In the genomic region with DNA sequence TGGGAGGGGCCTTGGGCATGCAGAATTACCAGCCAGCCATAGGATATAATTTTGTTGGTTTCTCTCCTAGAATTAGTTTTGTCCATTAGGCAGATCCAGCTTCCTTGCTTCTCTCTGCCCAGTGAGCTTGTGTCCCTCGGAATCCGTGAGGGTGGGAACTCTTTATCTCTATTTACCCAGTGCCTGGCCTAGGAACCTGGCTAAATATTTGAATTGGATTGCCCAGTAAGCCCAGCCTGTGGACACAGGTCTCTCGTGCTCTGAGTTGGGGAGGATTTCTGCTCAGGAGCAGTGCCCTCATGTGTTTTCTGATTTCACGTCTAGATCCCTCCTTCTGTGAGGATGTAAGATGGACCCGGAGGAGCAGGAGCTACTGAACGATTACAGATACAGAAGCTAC, we compare ENCODE assay signal across 18 mouse cellular contexts. TPM values are rescaled to one million over a fixed set of nuclear protein-coding genes. Genes with fewer than 3 reads are reported as not detected.
DNase-seq lines count a peak whose midpoint lies in the region; ATAC-seq and TF ChIP-seq lines count a peak whose summit lies in the region.
"Had no signal": no experiment of that assay in that cellular context is flagged by ENCODE, and none has a peak within 500 bp of the region (broad histone marks: within the 10 kb centered on the region; RNA-seq: fewer than 3 reads in every experiment).

No protein-coding gene starts in this region.

- no peak overlapping the region for H3K9ac ChIP-seq in liver, adult 2 months (ENCODE audit: low read depth, low read length)
- no peak overlapping the region for H3K9ac ChIP-seq in liver, embryonic 12.5 days
- H3K9ac ChIP-seq in lung, embryonic 15.5 days = no peak overlapping the region
- no peak overlapping the region for H3K9ac ChIP-seq in stomach, embryonic 16.5 days (ENCODE audit: low read length)
- H3K9ac ChIP-seq in forebrain, embryonic 13.5 days = no peak overlapping the region
- H3K9ac ChIP-seq: embryonic facial prominence, embryonic 13.5 days; hindbrain, embryonic 13.5 days; liver, embryonic 14.5 days; neural tube, embryonic 13.5 days had no signal

- TF ChIP-seq POLR2A in liver, adult 2 months (IDR thresholded peaks at IDR 0.05; ENCODE audit: extremely low read depth, insufficient read depth, low read length) = no peak

- WGBS in liver, adult 2 months = 24% methylated on average over 6 of the region's 6 CpGs
- 72% methylated on average over 6 of the region's 6 CpGs for WGBS in liver, embryonic 12.5 days (ENCODE audit: insufficient replicate concordance)
- WGBS in lung, embryonic 15.5 days = 55% methylated on average over 6 of the region's 6 CpGs
- WGBS in stomach, embryonic 16.5 days = 65% methylated on average over 6 of the region's 6 CpGs
- WGBS in forebrain, embryonic 13.5 days = 91% methylated on average over 6 of the region's 6 CpGs

- peaks cover 33% of the 10 kb centered on the region for H3K4me1 ChIP-seq in liver, adult 2 months (ENCODE audit: control insufficient read depth, insufficient read depth, low read length)
- H3K4me1 ChIP-seq in liver, embryonic 12.5 days = peaks cover 49% of the 10 kb centered on the region
- H3K4me1 ChIP-seq in lung, embryonic 15.5 days = peaks cover 33% of the 10 kb centered on the region
- H3K4me1 ChIP-seq in stomach, embryonic 16.5 days (ENCODE audit: control insufficient read depth, insufficient read depth, low read length) = peaks cover 15% of the 10 kb centered on the region
- H3K4me1 ChIP-seq in forebrain, embryonic 13.5 days = peaks cover 24% of the 10 kb centered on the region

- H3K4me2 ChIP-seq in liver, embryonic 12.5 days = peak overlapping the region; percentile 37
- H3K4me2 ChIP-seq in lung, embryonic 15.5 days = peak overlapping the region; percentile 17
- peak overlapping the region; percentile 7; the same call in 1 of the 2 replicates for H3K4me2 ChIP-seq in stomach, embryonic 16.5 days (ENCODE audit: low read depth, low read length)
- H3K4me2 ChIP-seq in forebrain, embryonic 13.5 days = no peak overlapping the region
- H3K4me2 ChIP-seq: embryonic facial prominence, embryonic 13.5 days; hindbrain, embryonic 13.5 days; neural tube, embryonic 13.5 days had no signal

- H3K36me3 ChIP-seq in liver, adult 2 months (ENCODE audit: control insufficient read depth, insufficient read depth, low read length) = no peaks in the 10 kb centered on the region
- peaks cover 9% of the 10 kb centered on the region; the same call in 1 of the 2 replicates for H3K36me3 ChIP-seq in liver, embryonic 12.5 days
- H3K36me3 ChIP-seq in lung, embryonic 15.5 days = no peaks in the 10 kb centered on the region
- H3K36me3 ChIP-seq in stomach, embryonic 16.5 days (ENCODE audit: control insufficient read depth, insufficient read depth, low read length) = no peaks in the 10 kb centered on the region
- peaks cover 8% of the 10 kb centered on the region; the same call in 1 of the 2 replicates for H3K36me3 ChIP-seq in forebrain, embryonic 13.5 days (ENCODE audit: poor library complexity, severe bottlenecking)
- H3K36me3 ChIP-seq: embryonic facial prominence, embryonic 13.5 days; forebrain, embryonic 10.5 days; heart, embryonic 10.5 days; midbrain, embryonic 10.5 days had no signal

- peak overlapping the region; percentile 27; the same call in 1 of the 2 replicates for H3K4me3 ChIP-seq in liver, adult 2 months (ENCODE audit: insufficient read depth, low read depth, low read length)
- no peak overlapping the region for H3K4me3 ChIP-seq in liver, embryonic 12.5 days
- H3K4me3 ChIP-seq in lung, embryonic 15.5 days = no peak overlapping the region
- H3K4me3 ChIP-seq in stomach, embryonic 16.5 days (replicated peaks; ENCODE audit: low read length) = peak overlapping the region; percentile 16
- no peak overlapping the region for H3K4me3 ChIP-seq in forebrain, embryonic 13.5 days
- H3K4me3 ChIP-seq: embryonic facial prominence, embryonic 13.5 days; forebrain, embryonic 10.5 days; heart, embryonic 10.5 days; hindbrain, embryonic 13.5 days; midbrain, embryonic 10.5 days; neural tube, embryonic 13.5 days had no signal

- peak; percentile 94 for DNase-seq in liver, adult 2 months (ENCODE audit: extremely low read depth, low read depth, low spot score)
- no peak for DNase-seq in liver
- no peak for DNase-seq in gastrocnemius, postnatal 25 days
- DNase-seq: gastrocnemius, postnatal 36 days; heart, postnatal 14 days; thymus, adult 18-20 months had no signal

- no peak for TF ChIP-seq CTCF in liver, adult 2 months (IDR thresholded peaks at IDR 0.05; ENCODE audit: low read depth, low read length)

- H3K27ac ChIP-seq in liver, adult 2 months (replicated peaks; ENCODE audit: insufficient read depth, low read depth, low read length) = peak overlapping the region; percentile 43; the same call in 1 of the 2 replicates
- 0 out of 2 replicates have a peak overlapping the region, but pooled peaks have one; percentile 7 for H3K27ac ChIP-seq in liver, embryonic 12.5 days
- H3K27ac ChIP-seq in lung, embryonic 15.5 days = peak overlapping the region; percentile 19
- peak overlapping the region; percentile 59 for H3K27ac ChIP-seq in stomach, embryonic 16.5 days (ENCODE audit: low read length)
- no peak overlapping the region for H3K27ac ChIP-seq in forebrain, embryonic 13.5 days
- H3K27ac ChIP-seq: embryonic facial prominence, embryonic 13.5 days; forebrain, embryonic 10.5 days; heart, embryonic 10.5 days; hindbrain, embryonic 13.5 days; liver, embryonic 14.5 days; midbrain, embryonic 10.5 days; neural tube, embryonic 13.5 days had no signal

- peaks cover 20% of the 10 kb centered on the region; the same call in 1 of the 2 replicates for H3K79me2 ChIP-seq in liver, adult 2 months (ENCODE audit: control insufficient read depth, insufficient read depth, low read length)

- ATAC-seq in liver, embryonic 12.5 days = no peak
- no peak for ATAC-seq in lung, embryonic 15.5 days (ENCODE audit: borderline replicate concordance, extremely low read depth, low FRiP score, low TSS enrichment)
- ATAC-seq in stomach, embryonic 16.5 days (ENCODE audit: insufficient read depth, low FRiP score) = no peak
- no peak for ATAC-seq in forebrain, embryonic 13.5 days
- ATAC-seq: Patski had no signal

- no peaks in the 10 kb centered on the region for H3K27me3 ChIP-seq in liver, adult 2 months (ENCODE audit: control insufficient read depth, insufficient read depth, low read length)
- H3K27me3 ChIP-seq in liver, embryonic 12.5 days (replicated peaks) = peaks cover 5% of the 10 kb centered on the region; the same call in 1 of the 2 replicates
- peaks cover 5% of the 10 kb centered on the region; the same call in 1 of the 2 replicates for H3K27me3 ChIP-seq in lung, embryonic 15.5 days
- no peaks in the 10 kb centered on the region; the same call in 1 of the 2 replicates for H3K27me3 ChIP-seq in stomach, embryonic 16.5 days (ENCODE audit: control insufficient read depth, insufficient read depth, low read length)
- H3K27me3 ChIP-seq in forebrain, embryonic 13.5 days = no peaks in the 10 kb centered on the region; the same call in 1 of the 2 replicates
- H3K27me3 ChIP-seq: hindbrain, embryonic 13.5 days; Patski had no signal

- no peaks in the 10 kb centered on the region for H3K9me3 ChIP-seq in liver, embryonic 12.5 days (replicated peaks)
- H3K9me3 ChIP-seq in lung, embryonic 15.5 days = no peaks in the 10 kb centered on the region
- no peaks in the 10 kb centered on the region for H3K9me3 ChIP-seq in stomach, embryonic 16.5 days (replicated peaks; ENCODE audit: control insufficient read depth, low read length)
- no peaks in the 10 kb centered on the region for H3K9me3 ChIP-seq in forebrain, embryonic 13.5 days (replicated peaks)
- H3K9me3 ChIP-seq: embryonic facial prominence, embryonic 13.5 days; forebrain, embryonic 10.5 days; heart, embryonic 10.5 days; hindbrain, embryonic 13.5 days; midbrain, embryonic 10.5 days; neural tube, embryonic 13.5 days had no signal

RNA-seq across cellular contexts. Expression of a gene that starts 4.1 kb away (rescaled TPM):
- 12.1 and 33.2 TPM in 2 replicates for total RNA-seq in liver, adult 2 months (2014; rRNA removed)
- polyA plus RNA-seq in liver, adult 2 months (2012; rRNA removed) = 30.3 TPM in 2 replicates
- 10.5 and 12.8 TPM in 2 replicates for polyA plus RNA-seq in liver, embryonic 12.5 days (2016; fragmentation: Nextera tagmentation; extraction: Ambion mirVana)
- polyA plus RNA-seq in lung, embryonic 15.5 days (2015; fragmentation: Nextera tagmentation; extraction: Ambion mirVana) = 14.2 and 16.7 TPM in 2 replicates
- 27.8 and 35.6 TPM in 2 replicates for polyA plus RNA-seq in stomach, embryonic 16.5 days (2015; fragmentation: Nextera tagmentation; extraction: Ambion mirVana)
- total RNA-seq in gastrocnemius, postnatal 25 days (2021) = 10 to 100 TPM; 20.6 to 26.9 TPM
- polyA plus RNA-seq in forebrain, embryonic 13.5 days (2015; fragmentation: Nextera tagmentation; extraction: Ambion mirVana) = 17.1 and 18.3 TPM in 2 replicates

RNA-seq across cellular contexts. Expression of a gene that starts 32.8 kb away (rescaled TPM):
- total RNA-seq in liver, adult 2 months (2014; rRNA removed) = 0.92 and 1.8 TPM in 2 replicates
- polyA plus RNA-seq in liver, adult 2 months (2012; rRNA removed) = 0.55 and 0.72 TPM in 2 replicates
- polyA plus RNA-seq in liver, embryonic 12.5 days (2016; fragmentation: Nextera tagmentation; extraction: Ambion mirVana) = 0.11 and 0.37 TPM in 2 replicates
- 7.2 and 7.6 TPM in 2 replicates for polyA plus RNA-seq in lung, embryonic 15.5 days (2015; fragmentation: Nextera tagmentation; extraction: Ambion mirVana)
- 34.8 and 46.2 TPM in 2 replicates for polyA plus RNA-seq in stomach, embryonic 16.5 days (2015; fragmentation: Nextera tagmentation; extraction: Ambion mirVana)
- total RNA-seq in gastrocnemius, postnatal 25 days (2021) = 1 to 10 TPM; 1.8 to 2.4 TPM
- polyA plus RNA-seq in forebrain, embryonic 13.5 days (2015; fragmentation: Nextera tagmentation; extraction: Ambion mirVana) = 0.15 TPM in 1 of 2 replicates, not detected in the other

Comparison
In these comparisons a context has a peak if more than half of its experiments do, and no peak if none do; other contexts are left out.
1. H3K4me3 ChIP-seq: peak in liver, adult 2 months (single experiment) and stomach, embryonic 16.5 days (single experiment); none in liver, embryonic 12.5 days (single experiment), lung, embryonic 15.5 days (single experiment) and forebrain, embryonic 13.5 days (single experiment).